Mouse (Mus musculus): ENCODE measurements around the gene F11r.

DNA sequence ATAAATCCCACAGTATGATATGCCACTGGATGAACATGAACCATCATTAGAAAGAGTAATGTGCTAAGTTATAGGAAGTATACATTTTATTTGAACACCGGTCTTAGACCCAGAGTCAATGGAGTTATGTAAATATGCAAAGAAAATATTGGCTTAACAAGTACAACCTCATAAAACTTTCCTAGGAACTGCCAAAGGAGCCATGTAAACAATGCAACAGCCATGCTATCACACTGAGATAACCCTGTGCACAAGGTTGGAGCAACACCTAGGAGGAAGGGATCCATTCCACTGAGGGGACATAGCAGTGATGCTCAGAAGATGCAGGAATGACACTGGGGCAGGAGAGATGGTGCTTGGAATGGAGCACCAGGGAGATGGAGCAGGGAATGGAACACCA, 76.4 kb downstream of the F11r start:
- TF ChIP-seq CTCF (IDR thresholded peaks at IDR 0.05; ENCODE audit: low read depth), result no peak
- TF ChIP-seq EP300 (IDR thresholded peaks at IDR 0.05; ENCODE audit: low read depth), result no peak

All from heart, postnatal 0 days (tissue).